Mouse (Mus musculus) gastrocnemius, postnatal 36 days (tissue): ENCODE results near the gene Rnps1. TPM values are rescaled to one million over a fixed set of nuclear protein-coding genes. Genes with fewer than 3 reads are reported as not detected.

Experiments
- DNase-seq, 2 experiments: peaks; one replicate each; pipeline ENCODE4 v3.0.0; 2022
- intact Hi-C: fragments of 180-260 bp; cut with DNase I; formaldehyde crosslinking; loops from one replicate; pipeline ENCODE4 v1.15.1; 2025
- total RNA-seq, 2 experiments: library from RNA; stranded (reverse); gene quantifications; 2 replicates each; pipeline ENCODE4 v1.2.3; 2021

The Rnps1 gene
- total RNA-seq, 2 experiments from 2014 or later, result 41.7 to 48.3 TPM

- intact Hi-C loops, result no loop called here
- no peak for DNase-seq
These were observed 54.4 kb downstream of the Rnps1 start for GRCm38 (mm10) chr17:24468636-24469246.

- no peak for DNase-seq
- intact Hi-C loops, result no loop called here
These were observed 55.1 kb downstream of the Rnps1 start for GRCm38 (mm10) chr17:24469336-24469909.

GRCm38 (mm10) chr17:24469910-24470602, 55.7 kb downstream of the Rnps1 start, which contains the start of the genes E4f1 and Pgp:
TSS of gene E4f1 (minus strand) at chr17:24470313.
TSS of gene Pgp (plus strand) at chr17:24470392.
- intact Hi-C loops, result no loop called here
- DNase-seq, result peak; percentile 98 to 99

GRCm38 (mm10) chr17:24470701-24471527, 56.5 kb downstream of the Rnps1 start:
- intact Hi-C loops, result no loop called here
- peak in 1 of 2 experiments; percentile 47 for DNase-seq

- DNase-seq, result peak in 1 of 2 experiments; percentile 67
- intact Hi-C loops, result no loop called here
These were observed 58.1 kb downstream of the Rnps1 start for GRCm38 (mm10) chr17:24472512-24472911.

GRCm38 (mm10) chr17:24473612-24474275, 59.4 kb downstream of the Rnps1 start, which contains the start of gene Bricd5:
TSS of gene Bricd5 (plus strand) at chr17:24473884.
- DNase-seq, result no peak
- intact Hi-C loops, result no loop called here

- no peak for DNase-seq
These were observed 60.2 kb downstream of the Rnps1 start for GRCm38 (mm10) chr17:24474557-24474956.

More at GRCm38 (mm10) chr17:24474557-24474956, 60.2 kb downstream of the Rnps1 start:
- intact Hi-C loops, result no loop called here

Other genes with a start within 250 kb of the Rnps1 start
- 100 to 1,000 TPM; 142 to 153 TPM for gene Atp6v0c, start 244.9 kb upstream of the Rnps1 start, total RNA-seq
- gene Tbc1d24, start 209.0 kb upstream of the Rnps1 start, total RNA-seq, result 1 to 10 TPM; 2.9 to 4.4 TPM
- gene Ntn3, start 205.0 kb upstream of the Rnps1 start, total RNA-seq, result under 1 TPM; 0.33 to 0.35 TPM
- 1 to 10 TPM in 1 of 2 experiments, under 1 TPM in 1; 0.96 to 1.1 TPM for gene Tedc2, start 193.7 kb upstream of the Rnps1 start, total RNA-seq
- 1 to 10 TPM in 1 of 2 experiments, under 1 TPM in 1; 0.91 to 1.1 TPM for gene Ccnf, start 163.1 kb upstream of the Rnps1 start, total RNA-seq
- gene Abca17, start 63.5 kb upstream of the Rnps1 start, total RNA-seq, result not detected
- 1 to 10 TPM; 6.5 to 7.4 TPM for gene Abca3, start 62.6 kb upstream of the Rnps1 start, total RNA-seq
- gene Eci1, start 12.1 kb downstream of the Rnps1 start, total RNA-seq, result 100 to 1,000 TPM; 129 to 179 TPM
- gene Dnase1l2, start 28.5 kb downstream of the Rnps1 start, total RNA-seq, result under 1 TPM; 0.49 to 0.99 TPM
- 10 to 100 TPM in 1 of 2 experiments, 1 to 10 TPM in 1; 9.5 to 11.7 TPM for gene E4f1, start 55.7 kb downstream of the Rnps1 start, total RNA-seq
- 10 to 100 TPM; 50.7 to 54.6 TPM for gene Pgp, start 55.8 kb downstream of the Rnps1 start, total RNA-seq
- gene Bricd5, start 59.3 kb downstream of the Rnps1 start, total RNA-seq, result under 1 TPM in 1 of 2 experiments, not detected in 1; 0.26 TPM
- 10 to 100 TPM; 11.9 to 12.1 TPM for gene Mlst8, start 64.5 kb downstream of the Rnps1 start, total RNA-seq
- under 1 TPM; 0.05 TPM for gene Caskin1, start 74.0 kb downstream of the Rnps1 start, total RNA-seq
- 10 to 100 TPM; 23.7 to 30.2 TPM for gene Traf7, start 113.4 kb downstream of the Rnps1 start, total RNA-seq
- gene Rab26, start 119.6 kb downstream of the Rnps1 start, total RNA-seq, result under 1 TPM in 1 of 2 experiments, not detected in 1; 0.20 TPM
- gene Pkd1, start 135.3 kb downstream of the Rnps1 start, total RNA-seq, result 10 to 100 TPM; 19.8 to 20.3 TPM
- gene Tsc2, start 218.1 kb downstream of the Rnps1 start, total RNA-seq, result 10 to 100 TPM; 74.9 to 76.8 TPM
- 1 to 10 TPM; 2.3 TPM for gene Nthl1, start 218.1 kb downstream of the Rnps1 start, total RNA-seq
- gene Slc9a3r2, start 235.8 kb downstream of the Rnps1 start, total RNA-seq, result 10 to 100 TPM; 27.1 to 36.9 TPM
- gene Npw, start 243.9 kb downstream of the Rnps1 start, total RNA-seq, result not detected